Mouse (Mus musculus) right cerebral cortex, postnatal 36 days (tissue): Measurements from ENCODE around the gene Gm17019.
"Not testable (repeated sequence)": the region's sequence is repeated elsewhere in the genome, so short reads cannot be mapped to it uniquely, and the experiment has no call there.

Experiments used
- DNase-seq, 2 experiments: peaks; one replicate each; pipeline ENCODE4 v3.0.0; 2022; ENCODE audit warnings: low spot score in 2 of 2, mixed read lengths in 1 of 2

The Gm17019 gene

DNA sequence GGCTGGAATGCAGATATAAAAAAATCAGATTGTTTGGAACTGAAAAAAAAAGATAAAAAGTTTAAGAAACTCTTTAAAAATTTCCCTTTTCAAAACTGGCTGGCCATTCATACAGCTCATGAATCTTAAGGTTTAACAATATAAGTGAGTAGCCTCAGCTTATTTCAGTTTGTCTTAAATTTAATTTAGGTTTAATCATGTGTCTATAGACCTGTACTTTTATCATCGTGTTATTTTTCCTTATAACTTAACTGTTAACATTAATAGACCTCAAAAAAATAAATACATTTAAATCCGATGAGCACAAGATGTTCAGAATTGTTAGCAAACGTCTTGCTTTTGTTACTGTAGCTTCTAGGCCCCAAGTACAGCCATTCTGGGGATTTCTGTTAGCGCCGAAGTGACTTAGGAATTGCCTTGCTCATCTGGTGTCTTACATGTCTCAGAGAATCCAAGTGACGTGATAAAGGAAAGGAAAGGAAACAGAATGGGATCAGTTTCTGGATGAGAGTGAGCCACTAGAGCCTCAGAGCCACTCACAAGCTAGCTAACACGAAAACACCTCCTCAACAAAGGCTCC is 36.0 kb downstream of the Gm17019 start:
- not testable (repeated sequence) for DNase-seq

DNA sequence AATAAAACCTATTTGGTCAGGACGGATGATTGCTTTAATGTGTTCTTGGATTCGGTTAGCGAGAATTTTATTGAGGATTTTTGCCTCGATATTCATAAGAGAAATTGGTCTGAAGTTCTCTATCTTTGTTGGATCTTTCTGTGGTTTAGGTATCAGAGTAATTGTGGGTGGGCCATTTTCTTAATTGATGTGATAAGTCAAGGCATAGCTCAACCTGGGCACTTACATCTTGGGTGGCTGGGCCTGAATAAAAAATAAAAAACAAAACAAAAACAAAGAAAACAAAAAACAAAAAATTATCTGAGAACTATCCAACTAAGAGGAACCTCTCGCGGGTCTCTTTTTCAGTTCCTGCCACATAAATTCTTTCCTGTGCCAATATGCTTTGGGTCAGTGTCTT is 38.7 kb downstream of the Gm17019 start:
- DNase-seq = not testable (repeated sequence)

DNA sequence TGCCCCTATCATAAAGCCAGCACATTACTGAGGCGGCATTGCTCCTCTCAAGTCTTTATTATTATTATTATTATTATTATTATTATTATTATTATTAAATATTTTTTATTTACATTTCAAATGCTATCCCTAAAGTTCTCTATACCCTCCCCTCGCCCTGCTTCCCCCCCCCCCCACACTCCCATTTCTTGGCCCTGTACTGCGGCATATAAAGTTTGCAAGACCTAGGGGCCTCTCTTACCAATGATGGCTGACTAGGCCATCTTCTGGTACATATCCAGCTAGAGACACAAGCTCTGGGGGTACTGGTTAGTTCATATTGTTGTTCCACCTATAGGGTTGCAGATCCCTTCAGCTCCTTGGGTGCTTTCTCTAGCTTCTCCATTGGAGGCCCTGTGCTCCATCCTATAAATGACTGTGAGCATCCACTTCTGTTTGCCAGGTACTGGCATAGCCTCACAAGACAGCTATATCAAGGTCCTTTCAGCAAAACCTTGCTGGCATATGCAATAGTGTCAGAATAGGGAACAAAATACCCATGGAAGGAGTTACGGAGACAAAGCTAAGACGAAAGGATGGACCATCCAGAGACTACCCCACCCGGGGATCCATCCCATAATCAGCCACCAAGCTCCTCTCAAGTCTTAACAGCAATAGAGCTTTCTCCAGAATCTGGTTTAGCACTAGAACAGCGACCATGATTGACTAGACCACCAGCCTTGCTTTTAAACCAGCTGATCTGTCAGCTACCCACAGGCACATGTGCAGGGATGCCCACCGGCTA is 42.2 kb downstream of the Gm17019 start:
- DNase-seq = not testable (repeated sequence)

DNA sequence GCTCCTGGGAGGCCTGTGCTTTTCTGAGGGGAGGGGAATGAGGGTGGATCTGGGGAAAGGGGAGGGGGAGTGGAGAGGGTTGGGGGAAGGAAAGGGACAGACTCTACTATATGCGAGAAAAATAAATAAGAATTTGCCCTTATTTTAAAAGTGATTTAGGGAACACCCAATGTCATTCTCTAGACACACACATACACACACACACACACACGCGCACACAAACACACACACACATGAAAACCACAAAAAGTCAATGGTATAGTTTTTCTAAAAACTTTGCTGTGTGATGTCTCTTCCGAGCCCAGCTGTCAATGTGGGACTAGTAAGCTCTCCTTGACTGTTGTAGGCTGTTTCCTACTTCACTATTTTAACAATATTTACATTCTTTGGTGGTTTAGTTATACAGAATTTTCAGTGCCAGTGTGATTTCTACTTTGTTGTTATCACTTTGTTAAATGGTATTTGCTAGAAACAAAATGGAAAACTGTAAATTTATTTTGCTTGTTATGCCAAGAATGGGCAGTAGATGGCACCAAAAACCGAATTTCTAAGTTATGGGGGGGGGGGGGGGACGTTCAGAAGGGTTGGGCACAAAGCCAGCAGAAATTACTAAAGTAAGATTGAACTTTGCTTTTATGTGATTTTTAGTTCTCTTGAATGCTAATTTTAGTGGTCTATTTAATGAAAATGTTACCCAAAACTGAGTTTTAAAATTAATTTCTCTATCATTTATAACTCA is 46.0 kb downstream of the Gm17019 start:
- DNase-seq = not testable (repeated sequence)
